Mouse (Mus musculus) MEL (cell line): ENCODE results near the gene Aym1. TPM values are rescaled to one million over a fixed set of nuclear protein-coding genes. Genes with fewer than 3 reads are reported as not detected.

Experiments
- DNase-seq: peaks from one replicate; pipeline ENCODE4 v3.0.0; 2011; ENCODE audit warnings: low read depth, low spot score
- H3K27ac ChIP-seq: 2 replicates; pipeline ENCODE4 v1.5.1; 2012; ENCODE audit warnings: low read depth, mild to moderate bottlenecking, control low read depth, low read length, moderate library complexity; ENCODE audit not compliant: control insufficient read depth
- H3K27me3 ChIP-seq, 2 experiments: fragments of 150-350 bp in 1 of 2; sonication (generic) in 1 of 2; 2 replicates each; pipeline ENCODE4 v1.6.1; 2012; ENCODE audit warnings: low read length in 2 of 2, mild to moderate bottlenecking in 2 of 2, improper control_type of control experiment in 1 of 2, moderate library complexity in 1 of 2; ENCODE audit not compliant: insufficient read depth in 2 of 2, control insufficient read depth in 1 of 2
- H3K36me3 ChIP-seq, 2 experiments: 2 replicates each; pipeline ENCODE4 v1.6.1; 2012 to 2014; ENCODE audit warnings: low read length in 2 of 2, improper control_type of control experiment in 1 of 2, inconsistent platforms in 1 of 2, mild to moderate bottlenecking in 1 of 2; ENCODE audit not compliant: insufficient read depth in 2 of 2, control insufficient read depth in 1 of 2
- H3K4me1 ChIP-seq, 2 experiments: fragments of 150-350 bp in 1 of 2; sonication (generic) in 1 of 2; 2 replicates each; pipeline ENCODE4 v1.6.1; 2012; ENCODE audit warnings: low read length in 2 of 2, improper control_type of control experiment in 1 of 2, mild to moderate bottlenecking in 1 of 2; ENCODE audit not compliant: insufficient read depth in 2 of 2, control insufficient read depth in 1 of 2
- H3K4me3 ChIP-seq, 2 experiments: fragments of 150-350 bp in 1 of 2; sonication (generic) in 1 of 2; 2 replicates each; pipeline ENCODE4 v1.5.1; 2012; ENCODE audit warnings: low read depth in 2 of 2, low read length in 2 of 2, mild to moderate bottlenecking in 2 of 2, moderate library complexity in 2 of 2, control low read depth in 1 of 2, improper control_type of control experiment in 1 of 2; ENCODE audit not compliant: control insufficient read depth in 1 of 2, insufficient read depth in 1 of 2
- H3K79me2 ChIP-seq: 2 replicates; pipeline ENCODE4 v1.6.1; 2012; ENCODE audit warnings: mild to moderate bottlenecking, low read length, moderate library complexity; ENCODE audit not compliant: control insufficient read depth, poor library complexity, insufficient read depth
- H3K9ac ChIP-seq: 2 replicates; pipeline ENCODE4 v1.6.1; 2012; ENCODE audit warnings: low read depth, mild to moderate bottlenecking, control low read depth, low read length, moderate library complexity; ENCODE audit not compliant: control insufficient read depth, poor library complexity, severe bottlenecking
- H3K9me3 ChIP-seq: fragments of 150-350 bp; sonication (generic); replicated peaks from 2 replicates; pipeline ENCODE4 v1.6.1; 2012; ENCODE audit warnings: mild to moderate bottlenecking, low read length, improper control_type of control experiment, moderate library complexity; ENCODE audit not compliant: insufficient read depth
- BHLHE40 ChIP-seq: IDR thresholded peaks from 2 replicates; pipeline ENCODE4 v1.6.1; 2012; ENCODE audit warnings: low read depth, mild to moderate bottlenecking, inconsistent platforms, low read length, improper control_type of control experiment, borderline replicate concordance
- CHD2 ChIP-seq: IDR thresholded peaks from 2 replicates; pipeline ENCODE4 v1.6.1; 2011; ENCODE audit warnings: low read length, improper control_type of control experiment
- E2F4 ChIP-seq: IDR thresholded peaks from 2 replicates; pipeline ENCODE4 v1.6.1; 2011; ENCODE audit warnings: low read depth, low read length, improper control_type of control experiment, borderline replicate concordance
- ELF1 ChIP-seq: IDR thresholded peaks from 2 replicates; pipeline ENCODE4 v1.6.1; 2014; ENCODE audit warnings: low read depth, mild to moderate bottlenecking, inconsistent platforms, low read length, improper control_type of control experiment, moderate library complexity
- EP300 ChIP-seq, 2 experiments: IDR thresholded peaks; 2 replicates each; pipeline ENCODE4 v1.6.1; 2011; ENCODE audit warnings: improper control_type of control experiment in 2 of 2, low read length in 2 of 2, low read depth in 1 of 2, mild to moderate bottlenecking in 1 of 2
- ETS1 ChIP-seq: IDR thresholded peaks from 2 replicates; pipeline ENCODE4 v1.6.1; 2012; ENCODE audit warnings: low read depth, mild to moderate bottlenecking, inconsistent platforms, low read length, improper control_type of control experiment, moderate library complexity
- GABPA ChIP-seq: IDR thresholded peaks from 2 replicates; pipeline ENCODE4 v1.6.1; 2012; ENCODE audit warnings: low read depth, mild to moderate bottlenecking, inconsistent platforms, low read length, improper control_type of control experiment, moderate library complexity
- GATA1 ChIP-seq: IDR thresholded peaks from 2 replicates; pipeline ENCODE4 v1.6.1; 2011; ENCODE audit warnings: low read depth, low read length, improper control_type of control experiment
- JUND ChIP-seq: IDR thresholded peaks from 2 replicates; pipeline ENCODE4 v1.6.1; 2011; ENCODE audit warnings: low read depth, mild to moderate bottlenecking, improper control_type of control experiment, low read length
- KAT2A ChIP-seq: conservative IDR thresholded peaks from 2 replicates; pipeline ENCODE4 v1.6.1; 2012; ENCODE audit warnings: low read depth, low read length, improper control_type of control experiment, inconsistent platforms
- MAFK ChIP-seq: IDR thresholded peaks from 2 replicates; pipeline ENCODE4 v1.6.1; 2011; ENCODE audit warnings: low read depth, mild to moderate bottlenecking, low read length, improper control_type of control experiment, borderline replicate concordance
- MAX ChIP-seq: IDR thresholded peaks from 2 replicates; pipeline ENCODE4 v1.6.1; 2011; ENCODE audit warnings: low read length, improper control_type of control experiment
- MAZ ChIP-seq: IDR thresholded peaks from 2 replicates; pipeline ENCODE4 v1.6.1; 2012; ENCODE audit warnings: low read depth, mild to moderate bottlenecking, inconsistent platforms, low read length, improper control_type of control experiment
- MEF2A ChIP-seq: IDR thresholded peaks from 2 replicates; pipeline ENCODE4 v1.6.1; 2014; ENCODE audit warnings: low read depth, mild to moderate bottlenecking, inconsistent platforms, low read length, improper control_type of control experiment; ENCODE audit not compliant: poor library complexity, insufficient replicate concordance, severe bottlenecking; ENCODE audit errors: extremely low read depth
- MXI1 ChIP-seq: IDR thresholded peaks from 2 replicates; pipeline ENCODE4 v1.6.1; 2011; ENCODE audit warnings: mild to moderate bottlenecking, low read depth, low read length, improper control_type of control experiment
- MYB ChIP-seq: IDR thresholded peaks from 2 replicates; pipeline ENCODE4 v1.6.1; 2011; ENCODE audit warnings: mild to moderate bottlenecking, low read depth, low read length, improper control_type of control experiment
- POLR2A ChIP-seq, 2 experiments: IDR thresholded peaks; 2 replicates each; pipeline ENCODE4 v1.6.1; 2011 to 2012; ENCODE audit warnings: low read length in 2 of 2, mild to moderate bottlenecking in 2 of 2, control low read depth in 1 of 2, improper control_type of control experiment in 1 of 2, low read depth in 1 of 2, moderate library complexity in 1 of 2; ENCODE audit not compliant: control insufficient read depth in 1 of 2, insufficient read depth in 1 of 2, poor library complexity in 1 of 2
- RAD21 ChIP-seq: IDR thresholded peaks from 2 replicates; pipeline ENCODE4 v1.6.1; 2011; ENCODE audit warnings: mild to moderate bottlenecking, low read depth, low read length, improper control_type of control experiment
- SIN3A ChIP-seq: IDR thresholded peaks from 2 replicates; pipeline ENCODE4 v1.6.1; 2012; ENCODE audit warnings: low read length, improper control_type of control experiment, inconsistent platforms
- SMC3 ChIP-seq: IDR thresholded peaks from 2 replicates; pipeline ENCODE4 v1.6.1; 2011; ENCODE audit warnings: low read depth, low read length, improper control_type of control experiment
- TAL1 ChIP-seq: IDR thresholded peaks from 2 replicates; pipeline ENCODE4 v1.6.1; 2012; ENCODE audit warnings: mild to moderate bottlenecking, inconsistent platforms, low read length, moderate library complexity, mixed read lengths
- TBP ChIP-seq: IDR thresholded peaks from 2 replicates; pipeline ENCODE4 v1.8.0; 2011; ENCODE audit warnings: low read depth, low read length, improper control_type of control experiment
- ZKSCAN1 ChIP-seq: IDR thresholded peaks from 2 replicates; pipeline ENCODE4 v1.6.1; 2012; ENCODE audit warnings: low read depth, mild to moderate bottlenecking, inconsistent platforms, low read length, improper control_type of control experiment, moderate library complexity
- ZMIZ1 ChIP-seq: IDR thresholded peaks from 2 replicates; pipeline ENCODE4 v1.6.1; 2012; ENCODE audit warnings: low read depth, mild to moderate bottlenecking, inconsistent platforms, low read length, improper control_type of control experiment, moderate library complexity
- ZNF384 ChIP-seq: IDR thresholded peaks from 2 replicates; pipeline ENCODE4 v1.6.1; 2012; ENCODE audit warnings: low read depth, mild to moderate bottlenecking, inconsistent platforms, low read length, improper control_type of control experiment
- polyA plus RNA-seq, 2 experiments: library from polyadenylated mRNA; stranded (reverse) in 1 of 2; unstranded in 1 of 2; fragments of >175 nt in 1 of 2; fragments of >200 nt in 1 of 2; gene quantifications; 2 replicates each; pipeline versions ENCODE4 v1.2.1 to v1.2.4; 2012; ENCODE audit warnings: low replicate concordance in 2 of 2, low read depth in 1 of 2; ENCODE audit not compliant: insufficient read length in 2 of 2, insufficient read depth in 1 of 2, missing spikeins in 1 of 2
- total RNA-seq: library from RNA; depleted of rRNA; stranded (reverse); fragments of 300-350 nt; gene quantifications from 2 replicates; pipeline ENCODE4 v1.2.3, GENCODE M21; 2012

Gene Aym1
- total and polyA plus RNA-seq, 3 experiments: not detected

DNA sequence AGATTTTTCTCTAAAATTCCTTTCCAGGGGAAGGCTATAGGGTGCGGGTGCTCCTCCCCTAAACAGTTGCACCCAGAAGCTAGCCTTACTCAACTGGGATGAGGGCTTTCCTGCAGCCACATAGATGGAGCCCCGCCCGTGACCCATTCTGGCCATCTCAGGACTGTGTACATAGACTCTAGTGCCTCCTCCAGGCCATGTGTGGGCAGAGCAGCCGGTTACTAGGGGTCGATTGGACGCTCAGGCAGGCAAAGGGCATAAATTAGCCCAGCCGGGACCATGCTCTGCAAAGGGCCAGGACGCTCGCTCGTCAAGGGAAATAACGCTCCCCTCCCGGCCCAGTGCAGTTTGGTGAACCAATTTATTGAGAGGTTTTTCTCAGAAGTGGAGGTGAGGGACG, 8.5 kb upstream of the Aym1 start:
- H3K27me3 ChIP-seq: no peaks in the 10 kb centered on the region
- DNase-seq: no peak
- no peaks in the 10 kb centered on the region for H3K4me1 ChIP-seq

GRCm38 (mm10) chr5:113349226-113349625, 7.9 kb upstream of the Aym1 start:
- Histone ChIP-seq H3K4me1 (no peaks in the 10 kb centered on the region), H3K79me2 (no peaks in the 10 kb centered on the region), H3K9ac (no peak overlapping the region), H3K36me3 (no peaks in the 10 kb centered on the region), H3K4me3 (no peak overlapping the region), H3K27me3 (no peaks in the 10 kb centered on the region)
- DNase-seq: no peak
- TF ChIP-seq ZKSCAN1 (no peak), SIN3A (no peak), JUND (no peak), EP300 (IDR thresholded peaks at IDR 0.05; ENCODE audit: low read depth in 1 of 2, low read length in 2 of 2) (no peak), MXI1 (no peak), E2F4 (no peak), RAD21 (no peak), CHD2 (no peak)
- TF ChIP-seq, all 39 proteins: peak for 0
- H3K27ac ChIP-seq: no peak overlapping the region
- no peaks in the 10 kb centered on the region for H3K9me3 ChIP-seq

More for the DNA sequence above, 8.5 kb upstream of the Aym1 start:
- H3K4me3 ChIP-seq: no peak overlapping the region
- no peak overlapping the region for H3K9ac ChIP-seq
- no peaks in the 10 kb centered on the region for H3K9me3 ChIP-seq
- H3K36me3 ChIP-seq: no peaks in the 10 kb centered on the region
- TF ChIP-seq MYB: no peak
- TF ChIP-seq KAT2A: no peak
- no peak for TF ChIP-seq MAZ
- TF ChIP-seq GABPA: no peak
- no peak for TF ChIP-seq MAFK
- TF ChIP-seq ETS1: no peak
- no peak for TF ChIP-seq ELF1
- no peak for TF ChIP-seq ZMIZ1
- TF ChIP-seq ZNF384: no peak
- TF ChIP-seq JUND: no peak
- no peak for TF ChIP-seq TBP
- TF ChIP-seq BHLHE40: no peak
- no peak for TF ChIP-seq TAL1
- no peak for TF ChIP-seq GATA1
- TF ChIP-seq SMC3: no peak
- TF ChIP-seq RAD21: no peak
- no peak for TF ChIP-seq MEF2A
- TF ChIP-seq MAX: no peak
- TF ChIP-seq POLR2A (IDR thresholded peaks at IDR 0.05; ENCODE audit: control insufficient read depth in 1 of 2, insufficient read depth in 1 of 2, low read depth in 1 of 2, low read length in 2 of 2, poor library complexity in 1 of 2): no peak
- no peak for TF ChIP-seq EP300 (IDR thresholded peaks at IDR 0.05; ENCODE audit: low read depth in 1 of 2, low read length in 2 of 2)
- no peak overlapping the region for H3K27ac ChIP-seq
- no peaks in the 10 kb centered on the region for H3K79me2 ChIP-seq
